ENCODE assay signal across 16 mouse cellular contexts in the genomic region with DNA sequence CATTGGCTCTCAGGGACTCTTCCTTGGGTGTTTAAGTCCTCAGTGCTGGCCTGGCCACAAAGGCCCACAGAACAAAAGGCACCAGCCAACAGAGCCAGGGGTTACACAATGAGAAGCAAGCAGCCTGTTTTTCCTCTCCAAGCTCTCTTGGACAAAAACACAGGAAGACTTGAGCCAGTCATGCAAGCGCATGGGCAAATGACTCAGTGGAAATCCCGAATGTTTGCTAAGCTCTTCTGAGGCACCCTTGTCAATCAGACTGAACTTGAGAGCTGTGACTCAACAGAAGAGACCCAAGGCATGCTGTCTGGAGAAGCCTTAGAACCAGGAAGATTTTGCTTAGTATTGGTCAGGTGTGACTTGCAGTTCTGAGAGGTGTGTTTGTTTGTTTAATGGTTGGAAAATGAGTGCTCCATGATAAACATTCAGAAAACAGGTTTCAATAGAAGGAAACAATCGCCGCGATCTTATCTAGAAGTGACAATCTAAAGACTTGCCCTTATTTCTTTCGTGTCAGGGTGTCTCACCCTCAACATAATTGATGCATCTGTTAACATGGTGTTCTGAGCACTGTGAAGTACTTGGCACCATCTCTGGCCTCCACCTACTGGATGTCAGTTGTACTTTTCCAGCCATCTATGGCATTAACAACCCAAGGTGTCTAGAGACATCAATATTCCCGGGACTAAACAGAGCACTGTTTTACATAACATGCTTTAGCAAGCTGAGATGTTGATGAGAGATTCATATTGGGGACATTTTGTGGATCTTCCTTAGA.
DNase-seq lines count a peak whose midpoint lies in the region; ATAC-seq and TF ChIP-seq lines count a peak whose summit lies in the region.
"Had no signal": no experiment of that assay in that cellular context is flagged by ENCODE, and none has a peak within 500 bp of the region (broad histone marks: within the 10 kb centered on the region; RNA-seq: fewer than 3 reads in every experiment).

No protein-coding gene starts in this region.

- H3K27ac ChIP-seq in forebrain, embryonic 11.5 days (ENCODE audit: low read depth, low read length): no peak overlapping the region
- no peak overlapping the region for H3K27ac ChIP-seq in forebrain, embryonic 14.5 days (ENCODE audit: low read depth, low read length)
- no peak overlapping the region for H3K27ac ChIP-seq in lung, postnatal 0 days (ENCODE audit: low read length)
- H3K27ac ChIP-seq: embryonic facial prominence, embryonic 12.5 days; kidney, embryonic 15.5 days; limb, embryonic 12.5 days; lung, embryonic 15.5 days; neural tube, embryonic 13.5 days had no signal

- no peaks in the 10 kb centered on the region for H3K9me3 ChIP-seq in forebrain, embryonic 11.5 days (ENCODE audit: control insufficient read depth, low read length)
- no peaks in the 10 kb centered on the region for H3K9me3 ChIP-seq in forebrain, embryonic 14.5 days (replicated peaks; ENCODE audit: control insufficient read depth, low read length)
- H3K9me3 ChIP-seq in lung, postnatal 0 days (ENCODE audit: low read length): no peaks in the 10 kb centered on the region
- H3K9me3 ChIP-seq: embryonic facial prominence, embryonic 12.5 days; kidney, embryonic 15.5 days; limb, embryonic 12.5 days; lung, embryonic 15.5 days; neural tube, embryonic 13.5 days had no signal

- TF ChIP-seq EP300 in lung, postnatal 0 days (IDR thresholded peaks at IDR 0.05): peak; percentile 78

- TF ChIP-seq CTCF in lung, postnatal 0 days (IDR thresholded peaks at IDR 0.05): no peak; the same call in 1 of the 2 replicates

- H3K4me3 ChIP-seq in forebrain, embryonic 11.5 days (ENCODE audit: low read depth, low read length): no peak overlapping the region
- H3K4me3 ChIP-seq in forebrain, embryonic 14.5 days (ENCODE audit: low read depth, low read length): no peak overlapping the region
- no peak overlapping the region for H3K4me3 ChIP-seq in lung, postnatal 0 days (ENCODE audit: low read depth, low read length)
- H3K4me3 ChIP-seq: embryonic facial prominence, embryonic 12.5 days; kidney, embryonic 15.5 days; limb, embryonic 12.5 days; lung, embryonic 15.5 days; neural tube, embryonic 13.5 days had no signal

- H3K9ac ChIP-seq in forebrain, embryonic 11.5 days (ENCODE audit: low read length): no peak overlapping the region
- H3K9ac ChIP-seq in forebrain, embryonic 14.5 days (ENCODE audit: low read length): no peak overlapping the region
- no peak overlapping the region for H3K9ac ChIP-seq in lung, postnatal 0 days (replicated peaks; ENCODE audit: low read depth)
- H3K9ac ChIP-seq: embryonic facial prominence, embryonic 12.5 days; kidney, embryonic 15.5 days; limb, embryonic 12.5 days; lung, embryonic 15.5 days; neural tube, embryonic 13.5 days had no signal

- H3K4me1 ChIP-seq in forebrain, embryonic 11.5 days (replicated peaks; ENCODE audit: control insufficient read depth, insufficient read depth, low read length): no peaks in the 10 kb centered on the region
- no peaks in the 10 kb centered on the region for H3K4me1 ChIP-seq in forebrain, embryonic 14.5 days (ENCODE audit: control insufficient read depth, insufficient read depth, low read length)
- H3K4me1 ChIP-seq in lung, postnatal 0 days (ENCODE audit: insufficient read depth, low read depth, low read length): no peaks in the 10 kb centered on the region
- H3K4me1 ChIP-seq: embryonic facial prominence, embryonic 12.5 days; kidney, embryonic 15.5 days; limb, embryonic 12.5 days; lung, embryonic 15.5 days; neural tube, embryonic 13.5 days had no signal

- no peaks in the 10 kb centered on the region for H3K36me3 ChIP-seq in forebrain, embryonic 11.5 days (ENCODE audit: control insufficient read depth, insufficient read depth, low read length)
- no peaks in the 10 kb centered on the region for H3K36me3 ChIP-seq in forebrain, embryonic 14.5 days (ENCODE audit: control insufficient read depth, insufficient read depth, low read length)
- no peaks in the 10 kb centered on the region for H3K36me3 ChIP-seq in lung, postnatal 0 days (ENCODE audit: insufficient read depth, low read length)
- H3K36me3 ChIP-seq: embryonic facial prominence, embryonic 12.5 days; kidney, embryonic 15.5 days; limb, embryonic 12.5 days; lung, embryonic 15.5 days; neural tube, embryonic 13.5 days had no signal

- no peak overlapping the region for H3K4me2 ChIP-seq in forebrain, embryonic 11.5 days (ENCODE audit: low read depth, low read length, severe bottlenecking)
- H3K4me2 ChIP-seq in forebrain, embryonic 14.5 days (ENCODE audit: low read length): no peak overlapping the region
- H3K4me2 ChIP-seq in lung, postnatal 0 days (replicated peaks; ENCODE audit: low read depth, low read length): no peak overlapping the region
- H3K4me2 ChIP-seq: embryonic facial prominence, embryonic 12.5 days; kidney, embryonic 15.5 days; limb, embryonic 12.5 days; lung, embryonic 15.5 days; neural tube, embryonic 13.5 days had no signal

- WGBS in forebrain, embryonic 11.5 days: 77% methylated on average over 7 of the region's 7 CpGs
- 73% methylated on average over 7 of the region's 7 CpGs for WGBS in forebrain, embryonic 14.5 days
- WGBS in lung, postnatal 0 days: 52% methylated on average over 7 of the region's 7 CpGs

- no peak for DNase-seq in forebrain, embryonic 11.5 days (ENCODE audit: low spot score)
- DNase-seq in forebrain, embryonic 14.5 days (ENCODE audit: low spot score): no peak
- peak; percentile 95 for DNase-seq in 3T3-L1 (ENCODE audit: low read depth, low spot score)
- peak; percentile 26 for DNase-seq in brain, adult 2 months (ENCODE audit: low read depth, low spot score)
- peak; percentile 94 for DNase-seq in lung, postnatal 0 days (ENCODE audit: low spot score)
- DNase-seq in right cerebral cortex, adult 2 months (ENCODE audit: low spot score in 2 of 2): no peak
- no peak for DNase-seq in left cerebral cortex, adult 9 months (ENCODE audit: low spot score in 2 of 2)
- no peak for DNase-seq in cerebellum, postnatal 4 days (ENCODE audit: low spot score in 2 of 2)
- DNase-seq: cerebellum, adult 9-11 months; heart, postnatal 36 days; thymus, postnatal 14 days had no signal

- 0 out of 2 replicates have a peak, but pooled peaks have one; percentile 27 for ATAC-seq in forebrain, embryonic 11.5 days (replicated peaks; ENCODE audit: low FRiP score)
- ATAC-seq in forebrain, embryonic 14.5 days: no peak
- ATAC-seq in lung, postnatal 0 days: peak; percentile 97

- H3K27me3 ChIP-seq in forebrain, embryonic 11.5 days (ENCODE audit: control insufficient read depth, insufficient read depth, low read length): no peaks in the 10 kb centered on the region
- no peaks in the 10 kb centered on the region for H3K27me3 ChIP-seq in forebrain, embryonic 14.5 days (replicated peaks; ENCODE audit: control insufficient read depth, insufficient read depth, low read length)
- H3K27me3 ChIP-seq in lung, postnatal 0 days (replicated peaks; ENCODE audit: insufficient read depth, low read length): no peaks in the 10 kb centered on the region
- H3K27me3 ChIP-seq: embryonic facial prominence, embryonic 12.5 days; kidney, embryonic 15.5 days; limb, embryonic 12.5 days; lung, embryonic 15.5 days; neural tube, embryonic 13.5 days had no signal

Comparison
In these comparisons a context has a peak if more than half of its experiments do, and no peak if none do; other contexts are left out.
1. DNase-seq: peak in 3T3-L1 (single experiment), brain, adult 2 months (single experiment) and lung, postnatal 0 days (single experiment); none in forebrain, embryonic 11.5 days (single experiment), forebrain, embryonic 14.5 days (single experiment), right cerebral cortex, adult 2 months (0 of 2), left cerebral cortex, adult 9 months (0 of 2) and cerebellum, postnatal 4 days (0 of 2).